Mouse (Mus musculus): ENCODE measurements around the gene Mageb4.
"Not testable (repeated sequence)": the region's sequence is repeated elsewhere in the genome, so short reads cannot be mapped to it uniquely, and the experiment has no call there.

Mageb4 gene

GRCm38 (mm10) chrX:86304993-86305392 lies at the start of gene Mageb4:
Gene Mageb4, minus strand, starts transcription at chrX:86305093.
- not testable (repeated sequence) for DNase-seq (ENCODE audit: low spot score in 2 of 2)

GRCm38 (mm10) chrX:86284597-86284996 lies 20.3 kb downstream of the Mageb4 start:
- not testable (repeated sequence) for DNase-seq (ENCODE audit: low spot score in 2 of 2)

GRCm38 (mm10) chrX:86245950-86246349 lies 58.9 kb downstream of the Mageb4 start:
- not testable (repeated sequence) for DNase-seq (ENCODE audit: low spot score in 2 of 2)

GRCm38 (mm10) chrX:86237246-86237645 lies 67.6 kb downstream of the Mageb4 start:
- DNase-seq (ENCODE audit: low spot score in 2 of 2) = no peak
